Mouse (Mus musculus): ENCODE results near the gene Knstrn. TPM values are rescaled to one million over a fixed set of nuclear protein-coding genes. Genes with fewer than 3 reads are reported as not detected.
A peak's percentile ranks its signal among the peaks of the same experiment; 100 is the strongest.

The Knstrn gene
- polyA plus RNA-seq, 1 experiment, result 2.1 TPM

GRCm38 (mm10) chr2:118791591-118792258 lies 22.1 kb upstream of the Knstrn start:
- TF ChIP-seq CTCF (IDR thresholded peaks at IDR 0.05; ENCODE audit: borderline replicate concordance, insufficient read depth, low read depth, low read length) (no peak), POLR2A (IDR thresholded peaks at IDR 0.05; ENCODE audit: borderline replicate concordance, insufficient read depth, low read length) (no peak)
- no peak overlapping the region for H3K4me3 ChIP-seq (replicated peaks; ENCODE audit: insufficient read depth, low read depth, low read length)
- peaks cover 38% of the 10 kb centered on the region for H3K4me1 ChIP-seq (ENCODE audit: control insufficient read depth, insufficient read depth, low read length)
- peak; percentile 48 to 49 for DNase-seq
- WGBS, result 54% methylated on average over 26 of the region's 26 CpGs
- no peaks in the 10 kb centered on the region for H3K27me3 ChIP-seq (ENCODE audit: control insufficient read depth, insufficient read depth, low read length)
- no peak overlapping the region for H3K27ac ChIP-seq (ENCODE audit: insufficient read depth, low read length)

- Histone ChIP-seq H3K27ac (ENCODE audit: insufficient read depth, low read length) (no peak overlapping the region), H3K4me1 (ENCODE audit: control insufficient read depth, insufficient read depth, low read length) (peaks cover 38% of the 10 kb centered on the region), H3K27me3 (ENCODE audit: control insufficient read depth, insufficient read depth, low read length) (no peaks in the 10 kb centered on the region), H3K4me3 (replicated peaks; ENCODE audit: insufficient read depth, low read depth, low read length) (no peak overlapping the region)
- 42% methylated on average over 4 of the region's 4 CpGs for WGBS
- no peak for TF ChIP-seq CTCF (IDR thresholded peaks at IDR 0.05; ENCODE audit: borderline replicate concordance, insufficient read depth, low read depth, low read length)
- no peak for TF ChIP-seq POLR2A (IDR thresholded peaks at IDR 0.05; ENCODE audit: borderline replicate concordance, insufficient read depth, low read length)
- DNase-seq, result peak in 1 of 2 experiments; percentile 26
Observed at GRCm38 (mm10) chr2:118792259-118792613, 21.6 kb upstream of the Knstrn start.

GRCm38 (mm10) chr2:118793636-118794035 lies 20.2 kb upstream of the Knstrn start:
- Histone ChIP-seq H3K27ac (ENCODE audit: insufficient read depth, low read length) (no peak overlapping the region), H3K27me3 (ENCODE audit: control insufficient read depth, insufficient read depth, low read length) (no peaks in the 10 kb centered on the region), H3K4me3 (replicated peaks; ENCODE audit: insufficient read depth, low read depth, low read length) (no peak overlapping the region), H3K4me1 (ENCODE audit: control insufficient read depth, insufficient read depth, low read length) (peaks cover 38% of the 10 kb centered on the region)
- WGBS, result 92% methylated on average over 4 of the region's 4 CpGs
- no peak for DNase-seq
- TF ChIP-seq POLR2A (IDR thresholded peaks at IDR 0.05; ENCODE audit: borderline replicate concordance, insufficient read depth, low read length), result no peak
- TF ChIP-seq CTCF (IDR thresholded peaks at IDR 0.05; ENCODE audit: borderline replicate concordance, insufficient read depth, low read depth, low read length), result no peak

- Histone ChIP-seq H3K4me3 (replicated peaks; ENCODE audit: insufficient read depth, low read depth, low read length) (no peak overlapping the region), H3K4me1 (ENCODE audit: control insufficient read depth, insufficient read depth, low read length) (no peaks in the 10 kb centered on the region), H3K27ac (ENCODE audit: insufficient read depth, low read length) (no peak overlapping the region), H3K27me3 (ENCODE audit: control insufficient read depth, insufficient read depth, low read length) (no peaks in the 10 kb centered on the region)
- 79% methylated on average over 4 of the region's 4 CpGs for WGBS
- no peak for DNase-seq
- TF ChIP-seq CTCF (IDR thresholded peaks at IDR 0.05; ENCODE audit: borderline replicate concordance, insufficient read depth, low read depth, low read length) (no peak), POLR2A (IDR thresholded peaks at IDR 0.05; ENCODE audit: borderline replicate concordance, insufficient read depth, low read length) (no peak)
Observed at GRCm38 (mm10) chr2:118802542-118803118, 11.2 kb upstream of the Knstrn start.

- no peak for DNase-seq
- no peaks in the 10 kb centered on the region for H3K27me3 ChIP-seq (ENCODE audit: control insufficient read depth, insufficient read depth, low read length)
- H3K4me3 ChIP-seq (replicated peaks; ENCODE audit: insufficient read depth, low read depth, low read length), result no peak overlapping the region
- WGBS, result 88% methylated on average over 2 of the region's 2 CpGs
- H3K27ac ChIP-seq (ENCODE audit: insufficient read depth, low read length), result no peak overlapping the region
- no peaks in the 10 kb centered on the region for H3K4me1 ChIP-seq (ENCODE audit: control insufficient read depth, insufficient read depth, low read length)
- no peak for TF ChIP-seq POLR2A (IDR thresholded peaks at IDR 0.05; ENCODE audit: borderline replicate concordance, insufficient read depth, low read length)
- TF ChIP-seq CTCF (IDR thresholded peaks at IDR 0.05; ENCODE audit: borderline replicate concordance, insufficient read depth, low read depth, low read length), result no peak
Observed at GRCm38 (mm10) chr2:118804474-118804873, 9.3 kb upstream of the Knstrn start.

- Histone ChIP-seq H3K27ac (ENCODE audit: insufficient read depth, low read length) (no peak overlapping the region), H3K27me3 (ENCODE audit: control insufficient read depth, insufficient read depth, low read length) (no peaks in the 10 kb centered on the region), H3K4me1 (ENCODE audit: control insufficient read depth, insufficient read depth, low read length) (no peaks in the 10 kb centered on the region), H3K4me3 (replicated peaks; ENCODE audit: insufficient read depth, low read depth, low read length) (no peak overlapping the region)
- TF ChIP-seq CTCF (IDR thresholded peaks at IDR 0.05; ENCODE audit: borderline replicate concordance, insufficient read depth, low read depth, low read length), result no peak
- no peak for DNase-seq
- WGBS, result 73% methylated on average over 3 of the region's 3 CpGs
Observed at GRCm38 (mm10) chr2:118805137-118805536, 8.7 kb upstream of the Knstrn start.

GRCm38 (mm10) chr2:118805756-118806155 lies 8.0 kb upstream of the Knstrn start:
- H3K4me1 ChIP-seq (ENCODE audit: control insufficient read depth, insufficient read depth, low read length), result no peaks in the 10 kb centered on the region
- H3K4me3 ChIP-seq (replicated peaks; ENCODE audit: insufficient read depth, low read depth, low read length), result no peak overlapping the region
- no peaks in the 10 kb centered on the region for H3K27me3 ChIP-seq (ENCODE audit: control insufficient read depth, insufficient read depth, low read length)
- no peak overlapping the region for H3K27ac ChIP-seq (ENCODE audit: insufficient read depth, low read length)
- TF ChIP-seq POLR2A (IDR thresholded peaks at IDR 0.05; ENCODE audit: borderline replicate concordance, insufficient read depth, low read length), result no peak
- TF ChIP-seq CTCF (IDR thresholded peaks at IDR 0.05; ENCODE audit: borderline replicate concordance, insufficient read depth, low read depth, low read length), result no peak
- 60% methylated on average over 3 of the region's 3 CpGs for WGBS
- no peak for DNase-seq

GRCm38 (mm10) chr2:118806860-118807259 lies 6.9 kb upstream of the Knstrn start:
- peak; percentile 64 to 81 for DNase-seq
- Histone ChIP-seq H3K4me3 (replicated peaks; ENCODE audit: insufficient read depth, low read depth, low read length) (no peak overlapping the region), H3K27ac (ENCODE audit: insufficient read depth, low read length) (no peak overlapping the region), H3K4me1 (ENCODE audit: control insufficient read depth, insufficient read depth, low read length) (no peaks in the 10 kb centered on the region), H3K27me3 (ENCODE audit: control insufficient read depth, insufficient read depth, low read length) (no peaks in the 10 kb centered on the region)
- WGBS, result 20% methylated on average over 4 of the region's 4 CpGs
- no peak for TF ChIP-seq CTCF (IDR thresholded peaks at IDR 0.05; ENCODE audit: borderline replicate concordance, insufficient read depth, low read depth, low read length)
- TF ChIP-seq POLR2A (IDR thresholded peaks at IDR 0.05; ENCODE audit: borderline replicate concordance, insufficient read depth, low read length), result no peak
